Mouse (Mus musculus) regulatory T cell (primary cell): ENCODE measurements around the gene Hlx.

Experiments
- in situ Hi-C: fragments of 300-600 bp; cut with MboI, MseI; formaldehyde crosslinking; loops from one replicate; pipeline ENCODE4 v1.15.1; 2025; ENCODE audit warnings: high pct_unique_total_duplicates

Gene Hlx

GRCm38 (mm10) chr1:184732556-184733049 is at the start of gene Hlx:
TSS of gene Hlx (minus strand) at chr1:184732619.
- in situ Hi-C loops = loop anchor here (5.0 kb wide), 2 partner anchors 285 to 470 kb away; no protein-coding TSS in a partner anchor

- in situ Hi-C loops = no loop called here
Measured at GRCm38 (mm10) chr1:184782161-184782513, 49.7 kb upstream of the Hlx start.

- in situ Hi-C loops = no loop called here
Measured at GRCm38 (mm10) chr1:184781286-184782160, 49.1 kb upstream of the Hlx start.

- in situ Hi-C loops = no loop called here
Measured at GRCm38 (mm10) chr1:184778157-184778556, 45.7 kb upstream of the Hlx start.

- in situ Hi-C loops = no loop called here
Measured at GRCm38 (mm10) chr1:184777061-184777795, 44.8 kb upstream of the Hlx start.

- in situ Hi-C loops = no loop called here
Measured at GRCm38 (mm10) chr1:184775289-184775688, 42.9 kb upstream of the Hlx start.

- in situ Hi-C loops = no loop called here
Measured at GRCm38 (mm10) chr1:184771891-184772249, 39.5 kb upstream of the Hlx start.

- in situ Hi-C loops = no loop called here
Measured at GRCm38 (mm10) chr1:184771202-184771890, 38.9 kb upstream of the Hlx start.

- in situ Hi-C loops = no loop called here
Measured at GRCm38 (mm10) chr1:184763866-184764265, 31.4 kb upstream of the Hlx start.

GRCm38 (mm10) chr1:184762941-184763340 is 30.5 kb upstream of the Hlx start:
- in situ Hi-C loops = no loop called here

- in situ Hi-C loops = no loop called here
Measured at GRCm38 (mm10) chr1:184761988-184762387, 29.6 kb upstream of the Hlx start.

GRCm38 (mm10) chr1:184752671-184753070 is 20.3 kb upstream of the Hlx start:
- in situ Hi-C loops = no loop called here

- in situ Hi-C loops = no loop called here
Measured at GRCm38 (mm10) chr1:184750114-184750664, 17.8 kb upstream of the Hlx start.

GRCm38 (mm10) chr1:184748692-184749152 is 16.3 kb upstream of the Hlx start:
- in situ Hi-C loops = no loop called here

GRCm38 (mm10) chr1:184737876-184738479 is 5.6 kb upstream of the Hlx start:
- in situ Hi-C loops = no loop called here

- in situ Hi-C loops = no loop called here
Measured at GRCm38 (mm10) chr1:184737228-184737627, 4.8 kb upstream of the Hlx start.

- in situ Hi-C loops = no loop called here
Measured at GRCm38 (mm10) chr1:184736260-184736659, 3.8 kb upstream of the Hlx start.

- in situ Hi-C loops = loop anchor here (5.0 kb wide), 2 partner anchors 288 to 473 kb away; no protein-coding TSS in a partner anchor
Measured at GRCm38 (mm10) chr1:184734991-184735920, 2.8 kb upstream of the Hlx start.

GRCm38 (mm10) chr1:184734067-184734830 is 1.8 kb upstream of the Hlx start:
- in situ Hi-C loops = loop anchor here (5.0 kb wide), 2 partner anchors 287 to 472 kb away; no protein-coding TSS in a partner anchor
